Mouse (Mus musculus): ENCODE measurements around the gene Acin1.

Acin1 gene

GRCm38 (mm10) chr14:54609962-54610361 is 76.8 kb downstream of the Acin1 start:
- in situ Hi-C loops (cut with MboI, MseI): no loop called here

- in situ Hi-C loops (cut with MboI, MseI): no loop called here
These were observed 77.5 kb downstream of the Acin1 start for GRCm38 (mm10) chr14:54609245-54609644.

GRCm38 (mm10) chr14:54607226-54607625 is 79.5 kb downstream of the Acin1 start:
- in situ Hi-C loops (cut with MboI, MseI): no loop called here

DNA sequence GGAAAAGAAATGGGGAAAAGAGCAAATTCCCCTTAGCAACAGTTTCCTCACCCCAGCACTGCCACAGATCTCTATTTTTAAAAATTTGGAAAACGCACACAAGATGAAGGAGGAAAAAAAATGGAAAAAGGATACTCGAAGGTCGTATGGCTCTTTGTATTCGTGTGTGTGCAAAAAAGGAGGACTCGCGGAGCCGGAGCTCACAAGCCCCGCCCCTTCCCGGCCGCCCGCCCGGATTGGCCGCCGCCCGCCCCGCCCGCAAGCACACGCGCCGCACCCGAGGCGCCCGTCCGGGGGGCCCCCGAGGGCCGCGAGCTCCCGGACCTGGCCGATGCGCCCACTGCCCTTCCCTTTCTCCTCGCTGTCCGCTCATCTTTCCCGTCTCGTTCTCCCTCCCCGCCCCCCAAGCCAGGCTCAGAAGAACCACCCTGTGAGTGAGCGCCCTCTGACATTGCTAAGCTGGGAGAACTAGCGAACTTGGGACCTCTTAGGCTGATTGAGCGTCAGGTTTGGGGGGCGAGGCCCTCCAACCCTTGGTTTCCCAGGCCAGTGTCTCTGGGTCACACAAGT is 80.9 kb downstream of the Acin1 start, which contains the start of gene 4931414P19Rik:
4931414P19Rik (minus strand) TSS at position 242 of the 570 bp plus-strand sequence.
- in situ Hi-C loops (cut with MboI, MseI): no loop called here

- in situ Hi-C loops (cut with MboI, MseI): no loop called here
These were observed 83.0 kb downstream of the Acin1 start for GRCm38 (mm10) chr14:54603686-54604085.

DNA sequence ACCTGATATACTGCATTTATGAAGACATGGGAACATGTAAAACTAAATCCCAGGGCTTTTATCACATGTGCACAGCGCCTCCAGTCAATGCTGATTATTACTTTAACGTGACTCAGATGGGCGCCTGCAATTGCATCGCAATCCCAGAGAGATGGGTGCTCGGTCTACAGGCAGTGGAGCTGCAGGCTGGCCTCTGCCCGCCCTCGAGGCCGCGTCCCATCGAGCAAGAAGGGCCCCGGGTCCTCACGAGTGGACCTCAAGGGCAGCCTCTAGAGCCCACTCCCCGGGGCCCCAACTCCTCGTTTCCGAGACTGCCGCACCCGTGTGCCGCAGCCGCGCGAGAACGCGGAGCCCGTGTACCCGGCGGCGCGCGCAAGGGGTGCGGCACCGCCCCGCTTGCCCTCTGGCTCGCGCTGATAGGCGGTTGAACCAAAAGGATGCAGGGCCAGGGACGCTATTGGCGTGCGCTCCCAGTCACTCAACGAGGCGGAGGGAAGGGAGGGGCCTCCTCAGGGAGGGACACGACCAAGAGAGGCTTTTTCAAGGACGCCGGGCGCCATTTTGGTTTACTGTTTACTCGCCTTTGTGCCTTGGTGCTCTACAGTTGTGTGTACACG is 83.6 kb downstream of the Acin1 start:
- in situ Hi-C loops (cut with MboI, MseI): no loop called here

DNA sequence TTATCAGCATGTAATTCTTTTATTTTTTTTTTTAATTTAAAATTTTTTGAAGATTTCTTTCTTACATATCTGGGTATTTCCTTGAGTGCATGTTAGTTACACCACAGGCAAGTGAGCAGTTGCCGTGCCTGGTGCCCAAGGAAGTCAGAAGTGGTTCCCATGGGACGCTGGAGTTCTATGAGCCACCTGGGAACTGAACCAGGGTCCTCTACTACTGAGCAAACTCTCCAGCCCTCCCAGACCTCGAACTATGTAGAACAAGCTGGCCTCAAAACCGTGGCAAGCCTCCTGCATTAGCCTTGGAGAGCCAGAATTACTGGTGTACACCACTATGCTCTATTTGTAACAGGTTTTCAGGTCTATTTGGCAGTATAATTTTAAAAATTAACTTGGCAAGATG is 84.1 kb downstream of the Acin1 start:
- in situ Hi-C loops (cut with MboI, MseI): no loop called here

DNA sequence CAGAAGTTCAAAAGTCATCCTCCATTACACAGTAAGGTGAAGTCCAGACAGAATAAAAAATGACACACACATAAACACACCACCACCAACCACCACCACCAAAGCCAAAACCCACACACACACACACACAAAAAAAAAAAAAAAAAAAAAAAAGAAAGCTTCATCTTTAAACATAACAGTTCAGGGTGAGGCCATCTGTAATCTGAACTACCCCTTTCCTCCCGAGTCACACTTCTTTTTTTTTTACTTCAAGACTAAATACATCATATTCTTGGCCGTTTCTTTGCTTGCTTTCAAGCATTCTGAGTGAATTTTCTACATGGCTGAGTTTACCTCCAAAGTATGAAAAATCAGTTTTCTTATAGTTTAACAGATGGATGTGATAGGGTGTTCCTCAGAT is 85.1 kb downstream of the Acin1 start:
- in situ Hi-C loops (cut with MboI, MseI): no loop called here

DNA sequence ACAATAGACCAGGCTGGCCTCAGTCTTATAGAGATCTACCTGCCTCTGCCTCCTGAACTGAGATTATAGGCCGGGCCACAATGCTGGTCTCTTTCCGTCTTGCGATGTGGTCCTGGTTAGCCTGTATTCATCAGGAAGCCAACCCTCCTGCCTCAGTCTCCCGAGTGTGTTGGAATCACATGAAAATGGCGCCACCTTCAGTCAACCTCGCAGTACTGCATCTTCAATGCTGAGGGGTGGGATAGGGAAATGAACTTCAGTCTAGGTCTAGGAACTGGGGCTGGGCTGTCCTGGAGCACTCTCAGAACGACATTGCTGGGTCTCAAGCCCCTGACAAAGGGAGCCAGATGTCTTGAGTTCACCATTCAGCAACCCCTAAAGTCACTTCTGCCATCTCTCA is 89.6 kb downstream of the Acin1 start:
- in situ Hi-C loops (cut with MboI, MseI): loop anchor here (5.0 kb wide), 1 partner anchor 80 kb away; the partner anchor contains the start of gene Prmt5

GRCm38 (mm10) chr14:54594631-54595414 is 91.9 kb downstream of the Acin1 start:
- in situ Hi-C loops (cut with MboI, MseI): loop anchor here (5.0 kb wide), 1 partner anchor 78 kb away; the partner anchor contains the start of gene Prmt5

GRCm38 (mm10) chr14:54594055-54594454 is 92.7 kb downstream of the Acin1 start:
- in situ Hi-C loops (cut with MboI, MseI): no loop called here

GRCm38 (mm10) chr14:54592319-54592934 is 94.3 kb downstream of the Acin1 start:
- in situ Hi-C loops (cut with MboI, MseI): no loop called here
